34 mouse cellular contexts compared by ENCODE assay signal in the genomic region with DNA sequence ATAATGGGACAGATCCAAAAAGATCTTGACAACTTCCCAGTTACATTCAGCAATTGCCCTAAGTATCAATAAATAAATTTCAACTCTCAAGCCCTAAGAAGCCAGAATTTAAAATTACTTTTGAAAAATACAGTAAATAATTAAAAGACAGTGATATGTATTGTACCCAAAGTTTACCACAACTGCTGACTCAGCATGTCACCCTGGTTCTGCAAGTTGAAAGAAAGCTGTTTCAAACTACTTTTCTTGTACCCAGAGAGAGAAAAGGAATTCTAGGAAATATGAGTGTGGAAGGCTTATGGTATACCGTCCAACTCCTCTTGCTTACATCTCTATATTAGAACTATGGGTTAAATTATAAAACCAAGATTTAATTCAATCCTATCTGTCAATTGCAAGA.
"Had no signal": no experiment of that assay in that cellular context is flagged by ENCODE, and none has a peak within 500 bp of the region (broad histone marks: within the 10 kb centered on the region; RNA-seq: fewer than 3 reads in every experiment).

No protein-coding gene starts in this region.

- H3K4me2 ChIP-seq: heart, embryonic 12.5 days; heart, embryonic 13.5 days; heart, embryonic 15.5 days; hindbrain, embryonic 12.5 days; hindbrain, embryonic 13.5 days; hindbrain, embryonic 14.5 days; hindbrain, embryonic 15.5 days; intestine, embryonic 15.5 days; kidney, embryonic 15.5 days had no signal

- H3K4me3 ChIP-seq: heart, embryonic 12.5 days; heart, embryonic 13.5 days; heart, embryonic 15.5 days; hindbrain, embryonic 10.5 days; hindbrain, embryonic 12.5 days; hindbrain, embryonic 13.5 days; hindbrain, embryonic 15.5 days; intestine, embryonic 15.5 days; kidney, embryonic 15.5 days; layer of hippocampus, adult 2 months; left cerebral cortex, adult 2 months had no signal

- H3K4me1 ChIP-seq: heart, embryonic 12.5 days; heart, embryonic 13.5 days; heart, embryonic 15.5 days; intestine, embryonic 15.5 days; kidney, embryonic 15.5 days had no signal

- DNase-seq: heart, postnatal 10 days; heart, postnatal 14 days; heart, postnatal 36 days; heart, postnatal 4 days; kidney, adult 11 months; kidney, adult 18-20 months; kidney, adult 2 months; kidney, adult 8-10 months; kidney, adult 9 months; kidney, postnatal 10 days; kidney, postnatal 14 days; kidney, postnatal 25 days; kidney, postnatal 36 days; kidney, postnatal 4 days; layer of hippocampus, adult 9-11 months; layer of hippocampus, postnatal 36 days had no signal

- ATAC-seq: hindbrain, embryonic 16.5 days; hindbrain, postnatal 0 days; inflammation-experienced regulatory T-cells, adult 6 months; intestine, embryonic 15.5 days; intestine, embryonic 16.5 days; intestine, postnatal 0 days had no signal

- H3K27me3 ChIP-seq: heart, embryonic 12.5 days; heart, embryonic 13.5 days; heart, embryonic 15.5 days; hindbrain, embryonic 12.5 days; hindbrain, embryonic 13.5 days; hindbrain, embryonic 15.5 days; intestine, embryonic 15.5 days; kidney, embryonic 15.5 days had no signal

- H3K36me3 ChIP-seq: heart, embryonic 12.5 days; heart, embryonic 13.5 days; heart, embryonic 15.5 days; hindbrain, embryonic 10.5 days; hindbrain, embryonic 12.5 days; hindbrain, embryonic 13.5 days; hindbrain, embryonic 15.5 days; intestine, embryonic 15.5 days; kidney, embryonic 15.5 days had no signal

- H3K27ac ChIP-seq: heart, embryonic 13.5 days; heart, embryonic 15.5 days; hindbrain, embryonic 10.5 days; hindbrain, embryonic 12.5 days; hindbrain, embryonic 13.5 days; hindbrain, embryonic 14.5 days; hindbrain, embryonic 15.5 days; hindbrain, postnatal 0 days; intestine, embryonic 15.5 days; kidney, embryonic 15.5 days; kidney, postnatal 0 days; layer of hippocampus, adult 2 months; left cerebral cortex, adult 2 months had no signal

- H3K9me3 ChIP-seq: heart, embryonic 12.5 days; heart, embryonic 13.5 days; heart, embryonic 15.5 days; hindbrain, embryonic 10.5 days; hindbrain, embryonic 12.5 days; hindbrain, embryonic 13.5 days; hindbrain, embryonic 15.5 days; intestine, embryonic 15.5 days; kidney, embryonic 15.5 days had no signal

- H3K9ac ChIP-seq: heart, embryonic 12.5 days; heart, embryonic 13.5 days; heart, embryonic 15.5 days; hindbrain, embryonic 12.5 days; hindbrain, embryonic 13.5 days; hindbrain, embryonic 14.5 days; hindbrain, embryonic 15.5 days; intestine, embryonic 15.5 days; kidney, embryonic 15.5 days had no signal
